Mouse (Mus musculus) midbrain, embryonic 10.5 days (tissue): Measurements from ENCODE around the gene Tmod1. TPM values are rescaled to one million over a fixed set of nuclear protein-coding genes. Genes with fewer than 3 reads are reported as not detected.

Source experiments
- DNase-seq: peaks from one replicate; pipeline ENCODE4 v3.0.0-alpha.2; 2017; ENCODE audit warnings: low spot score
- H3K27ac ChIP-seq: fragments of 300-500 bp; sonication (generic); replicated peaks from 2 replicates; pipeline ENCODE4 v1.5.1; 2016; ENCODE audit warnings: mild to moderate bottlenecking
- H3K27me3 ChIP-seq: fragments of 300-500 bp; sonication (generic); 2 replicates; pipeline ENCODE4 v1.6.1; 2016; ENCODE audit warnings: low read depth, mild to moderate bottlenecking; ENCODE audit not compliant: poor library complexity, severe bottlenecking
- H3K36me3 ChIP-seq: fragments of 300-500 bp; sonication (generic); 2 replicates; pipeline ENCODE4 v1.6.1; 2016; ENCODE audit warnings: mild to moderate bottlenecking, moderate library complexity
- H3K4me1 ChIP-seq: fragments of 300-500 bp; sonication (generic); 2 replicates; pipeline ENCODE4 v1.6.1; 2016
- H3K4me3 ChIP-seq: fragments of 300-500 bp; sonication (generic); 2 replicates; pipeline ENCODE4 v1.5.1; 2016; ENCODE audit warnings: mild to moderate bottlenecking, moderate library complexity
- H3K9me3 ChIP-seq: fragments of 300-500 bp; sonication (generic); replicated peaks from 2 replicates; pipeline ENCODE4 v1.6.1; 2016; ENCODE audit warnings: mild to moderate bottlenecking
- WGBS: fragments of 180-500 bp; shearing (Covaris S2); methylation state at CpG from one replicate; pipeline ENCODE4 v1.1.7; 2016; 5-methylcytosine and 5-hydroxymethylcytosine counted together
- polyA plus RNA-seq: library from polyadenylated mRNA; unstranded; fragments of >200 nt; fragmentation: Nextera tagmentation; extraction: Ambion mirVana; gene quantifications from 2 replicates; pipeline ENCODE4 v1.2.1, GENCODE M21; 2016

The Tmod1 gene
- polyA plus RNA-seq, 1 experiment from 2014 or later, result 3.0 TPM

- DNase-seq, result no peak
- Histone ChIP-seq H3K27me3 (no peaks in the 10 kb centered on the region), H3K4me1 (no peaks in the 10 kb centered on the region), H3K27ac (no peak overlapping the region), H3K9me3 (no peaks in the 10 kb centered on the region), H3K36me3 (no peaks in the 10 kb centered on the region), H3K4me3 (no peak overlapping the region)
- 89% methylated on average over 4 of the region's 4 CpGs for WGBS
Measured at GRCm38 (mm10) chr4:46063841-46064240, 25.1 kb downstream of the Tmod1 start.

DNA sequence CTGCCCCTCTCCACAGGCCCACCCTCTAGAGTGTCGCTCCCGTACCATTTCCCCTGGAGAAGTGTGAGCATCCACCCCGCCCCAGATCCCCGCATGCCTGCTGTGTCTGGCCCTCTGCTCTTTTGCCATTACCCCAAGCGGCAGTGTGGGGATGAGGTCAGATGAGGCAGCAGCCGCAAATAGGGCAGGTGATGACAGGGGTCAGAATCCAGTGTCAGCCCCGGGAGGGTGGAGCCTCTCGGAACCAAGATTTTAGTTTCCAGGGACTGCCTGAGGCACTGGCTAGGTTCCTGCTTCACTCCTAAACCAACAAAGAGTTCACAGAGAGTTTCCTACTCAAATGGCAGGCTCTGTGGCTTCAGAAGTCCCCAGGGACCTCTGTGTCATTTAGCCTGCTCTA is 25.5 kb downstream of the Tmod1 start:
- Histone ChIP-seq H3K9me3 (no peaks in the 10 kb centered on the region), H3K4me1 (no peaks in the 10 kb centered on the region), H3K36me3 (no peaks in the 10 kb centered on the region), H3K27ac (no peak overlapping the region), H3K27me3 (no peaks in the 10 kb centered on the region), H3K4me3 (no peak overlapping the region)
- no peak for DNase-seq
- 63% methylated on average over 8 of the region's 8 CpGs for WGBS

DNA sequence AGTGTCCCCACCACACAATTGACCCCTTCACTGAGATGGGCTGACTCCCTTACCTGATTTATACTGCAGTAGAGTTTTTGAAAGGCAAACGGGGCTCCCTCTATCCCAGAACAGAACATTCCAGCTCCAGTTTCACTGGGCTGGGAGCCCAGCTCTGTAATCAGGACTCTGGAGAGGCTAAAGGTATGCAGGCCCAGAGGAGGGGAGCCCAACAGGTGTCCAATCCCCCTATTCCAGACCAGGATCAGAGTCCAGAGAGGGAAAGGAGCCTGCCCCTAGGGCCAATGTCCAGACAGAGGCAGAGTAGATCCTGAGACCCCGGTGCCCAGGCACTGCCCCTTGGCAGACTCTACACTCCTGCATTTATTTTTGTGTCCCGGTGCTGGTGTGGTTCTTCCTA is 26.2 kb downstream of the Tmod1 start:
- H3K4me1 ChIP-seq, result peaks cover under 1% of the 10 kb centered on the region; the same call in 1 of the 2 replicates
- no peak overlapping the region for H3K4me3 ChIP-seq
- WGBS, result 82% methylated on average over 3 of the region's 3 CpGs
- H3K36me3 ChIP-seq, result no peaks in the 10 kb centered on the region
- H3K27me3 ChIP-seq, result no peaks in the 10 kb centered on the region
- no peak overlapping the region for H3K27ac ChIP-seq
- no peaks in the 10 kb centered on the region for H3K9me3 ChIP-seq
- DNase-seq, result no peak

DNA sequence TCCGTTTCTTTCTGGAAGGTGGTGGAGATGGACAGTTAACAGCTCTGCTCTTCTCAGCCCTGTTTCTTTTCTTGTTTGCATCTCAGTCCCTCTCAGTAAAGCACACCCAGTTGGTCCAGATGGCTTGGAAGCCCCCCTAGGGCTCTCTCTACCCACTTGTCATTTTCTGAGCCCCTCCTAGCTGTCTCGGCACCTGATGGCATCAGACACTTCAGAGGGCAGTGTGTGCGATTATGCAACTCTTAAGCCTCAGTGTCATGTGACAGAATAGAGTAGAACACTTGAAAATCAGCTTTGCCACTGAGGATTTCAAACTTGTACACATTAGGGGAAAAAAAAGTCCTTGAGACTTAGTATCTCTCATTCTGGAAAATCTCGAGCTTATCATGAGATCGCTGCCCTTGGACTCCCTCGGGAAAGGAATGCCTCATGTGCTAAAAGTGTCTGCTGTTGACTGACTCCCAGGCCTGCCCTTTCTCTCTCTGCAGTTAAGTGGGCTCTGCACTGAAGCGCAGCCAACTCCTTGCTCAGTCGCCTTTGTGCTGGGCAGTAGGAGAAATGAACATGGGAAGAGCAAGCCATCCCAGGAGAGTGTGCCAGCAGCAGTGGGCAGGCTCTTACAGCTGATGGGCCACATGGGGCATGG is 27.1 kb downstream of the Tmod1 start:
- no peak for DNase-seq
- Histone ChIP-seq H3K27ac (no peak overlapping the region), H3K4me1 (peaks cover 6% of the 10 kb centered on the region), H3K27me3 (no peaks in the 10 kb centered on the region), H3K9me3 (no peaks in the 10 kb centered on the region), H3K36me3 (no peaks in the 10 kb centered on the region), H3K4me3 (no peak overlapping the region)
- WGBS, result 78% methylated on average over 8 of the region's 8 CpGs

DNA sequence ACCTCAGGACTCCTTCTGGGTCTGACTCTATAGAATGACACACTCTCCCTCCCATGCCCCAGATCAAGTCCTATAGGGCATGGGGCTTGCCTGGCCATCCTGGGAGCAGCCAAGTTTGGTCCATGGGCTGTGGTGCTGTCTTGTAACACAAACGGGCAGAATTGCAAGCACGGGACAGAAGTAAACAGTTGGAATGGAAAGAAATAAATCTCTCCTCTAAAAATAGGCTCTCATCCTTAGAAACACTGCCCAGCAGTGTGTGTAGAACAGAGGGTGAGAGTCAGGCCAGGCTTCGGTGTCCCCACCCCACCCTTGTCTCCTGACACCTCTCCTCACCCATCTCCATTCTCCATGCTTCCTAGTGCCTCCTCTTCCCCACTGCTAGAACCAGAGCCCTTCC is 29.3 kb downstream of the Tmod1 start:
- 86% methylated on average over 3 of the region's 3 CpGs for WGBS
- H3K27me3 ChIP-seq, result no peaks in the 10 kb centered on the region
- no peak overlapping the region for H3K4me3 ChIP-seq
- peaks cover 6% of the 10 kb centered on the region for H3K4me1 ChIP-seq
- no peaks in the 10 kb centered on the region for H3K9me3 ChIP-seq
- H3K36me3 ChIP-seq, result no peaks in the 10 kb centered on the region
- no peak overlapping the region for H3K27ac ChIP-seq
- no peak for DNase-seq

DNA sequence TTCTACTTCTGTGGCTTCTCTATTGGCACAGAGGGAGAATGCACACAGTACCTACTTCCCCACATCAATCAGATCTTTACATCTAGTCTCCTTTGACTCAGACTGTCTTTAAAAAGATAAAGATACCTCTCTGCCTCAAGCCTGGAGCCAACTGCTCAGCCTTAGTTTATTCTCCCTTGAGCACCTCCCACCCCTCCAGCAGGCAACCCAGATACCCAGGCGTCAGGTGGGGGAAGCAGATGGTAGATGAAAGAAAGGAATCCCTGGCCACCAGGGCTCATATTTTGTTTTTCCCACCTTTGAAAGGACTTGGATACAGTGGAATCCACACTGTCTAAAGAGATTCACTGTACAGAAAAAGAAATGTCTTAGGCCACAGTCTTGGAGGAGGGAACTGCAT is 29.8 kb downstream of the Tmod1 start:
- 50% methylated on average over 1 of the region's 1 CpGs for WGBS
- no peak overlapping the region for H3K4me3 ChIP-seq
- H3K9me3 ChIP-seq, result no peaks in the 10 kb centered on the region
- H3K4me1 ChIP-seq, result peaks cover 6% of the 10 kb centered on the region
- no peaks in the 10 kb centered on the region for H3K27me3 ChIP-seq
- H3K36me3 ChIP-seq, result no peaks in the 10 kb centered on the region
- no peak overlapping the region for H3K27ac ChIP-seq
- no peak for DNase-seq

- peaks cover 6% of the 10 kb centered on the region for H3K4me1 ChIP-seq
- H3K27ac ChIP-seq, result no peak overlapping the region
- no peaks in the 10 kb centered on the region for H3K27me3 ChIP-seq
- H3K9me3 ChIP-seq, result no peaks in the 10 kb centered on the region
- DNase-seq, result no peak
- no peaks in the 10 kb centered on the region for H3K36me3 ChIP-seq
- WGBS, result 81% methylated on average over 6 of the region's 6 CpGs
- H3K4me3 ChIP-seq, result no peak overlapping the region
Measured at GRCm38 (mm10) chr4:46069851-46070482, 31.2 kb downstream of the Tmod1 start.

GRCm38 (mm10) chr4:46072631-46073030 is 33.9 kb downstream of the Tmod1 start:
- Histone ChIP-seq H3K4me1 (peaks cover 6% of the 10 kb centered on the region), H3K36me3 (no peaks in the 10 kb centered on the region), H3K27ac (no peak overlapping the region), H3K4me3 (no peak overlapping the region), H3K9me3 (no peaks in the 10 kb centered on the region), H3K27me3 (no peaks in the 10 kb centered on the region)
- 91% methylated on average over 6 of the region's 6 CpGs for WGBS
- DNase-seq, result no peak

GRCm38 (mm10) chr4:46073736-46074135 is 35.0 kb downstream of the Tmod1 start:
- Histone ChIP-seq H3K9me3 (no peaks in the 10 kb centered on the region), H3K36me3 (no peaks in the 10 kb centered on the region), H3K4me3 (no peak overlapping the region), H3K4me1 (peaks cover 6% of the 10 kb centered on the region), H3K27ac (no peak overlapping the region), H3K27me3 (no peaks in the 10 kb centered on the region)
- 82% methylated on average over 4 of the region's 4 CpGs for WGBS
- no peak for DNase-seq

- no peaks in the 10 kb centered on the region for H3K36me3 ChIP-seq
- DNase-seq, result no peak
- no peaks in the 10 kb centered on the region for H3K9me3 ChIP-seq
- 87% methylated on average over 3 of the region's 3 CpGs for WGBS
- no peaks in the 10 kb centered on the region for H3K4me1 ChIP-seq
- no peak overlapping the region for H3K27ac ChIP-seq
- no peaks in the 10 kb centered on the region for H3K27me3 ChIP-seq
- H3K4me3 ChIP-seq, result no peak overlapping the region
Measured at GRCm38 (mm10) chr4:46075664-46076063, 36.9 kb downstream of the Tmod1 start.

- H3K27me3 ChIP-seq, result no peaks in the 10 kb centered on the region
- H3K4me1 ChIP-seq, result no peaks in the 10 kb centered on the region
- no peak overlapping the region for H3K4me3 ChIP-seq
- WGBS, result 89% methylated on average over 2 of the region's 2 CpGs
- no peak overlapping the region for H3K27ac ChIP-seq
- DNase-seq, result no peak
- no peaks in the 10 kb centered on the region for H3K36me3 ChIP-seq
- H3K9me3 ChIP-seq, result no peaks in the 10 kb centered on the region
Measured at GRCm38 (mm10) chr4:46076892-46077291, 38.2 kb downstream of the Tmod1 start.

DNA sequence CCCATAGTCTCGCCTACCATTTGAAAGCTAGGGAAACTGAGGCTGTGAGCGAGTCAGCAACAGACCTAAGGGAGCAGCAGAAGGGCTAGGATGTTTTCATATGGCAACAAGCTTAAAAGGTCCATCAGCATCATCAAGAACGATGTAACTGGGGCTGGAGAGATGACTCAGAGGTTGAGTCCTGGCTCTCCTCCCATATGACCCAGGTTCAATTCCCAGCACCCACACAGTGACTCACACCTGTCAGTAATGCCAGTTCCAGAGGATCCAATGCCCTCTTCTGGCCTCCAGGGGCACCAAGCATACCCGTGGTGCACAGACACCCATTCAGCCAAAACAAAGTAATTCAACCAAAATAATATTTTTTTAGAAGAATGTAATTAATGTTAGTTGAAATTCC is 41.5 kb downstream of the Tmod1 start:
- DNase-seq, result no peak
- H3K36me3 ChIP-seq, result no peaks in the 10 kb centered on the region

DNA sequence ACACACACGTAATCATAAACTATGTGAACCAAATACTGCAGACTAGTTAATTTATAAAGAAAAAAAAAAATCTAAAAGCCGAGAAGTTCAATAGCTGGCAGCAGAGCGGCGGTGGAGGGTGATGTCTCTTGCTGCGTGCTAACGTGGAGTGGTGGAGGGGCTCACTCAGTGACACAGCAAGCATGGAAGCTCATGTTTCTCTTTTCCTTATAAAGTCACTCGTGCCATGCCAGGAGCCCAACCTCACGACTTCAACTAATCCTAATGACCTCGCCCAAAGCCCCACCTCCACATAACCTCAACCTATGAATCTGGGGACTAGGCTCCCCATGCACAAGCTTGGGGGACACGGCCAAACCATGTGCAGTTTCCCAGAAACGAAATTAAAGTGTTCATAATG is 43.8 kb downstream of the Tmod1 start:
- Histone ChIP-seq H3K27ac (no peak overlapping the region), H3K36me3 (no peaks in the 10 kb centered on the region), H3K4me1 (peaks cover 14% of the 10 kb centered on the region), H3K9me3 (no peaks in the 10 kb centered on the region), H3K4me3 (no peak overlapping the region), H3K27me3 (no peaks in the 10 kb centered on the region)
- WGBS, result 82% methylated on average over 11 of the region's 11 CpGs
- DNase-seq, result no peak

More for the DNA sequence above, 41.5 kb downstream of the Tmod1 start:
- Histone ChIP-seq H3K4me3 (no peak overlapping the region), H3K27ac (no peak overlapping the region), H3K4me1 (peaks cover 10% of the 10 kb centered on the region), H3K9me3 (no peaks in the 10 kb centered on the region), H3K27me3 (no peaks in the 10 kb centered on the region)
- WGBS, result 93% methylated on average over 4 of the region's 4 CpGs
